Mouse (Mus musculus) lung, postnatal 0 days (tissue): ENCODE measurements around the gene Spata48. TPM values are rescaled to one million over a fixed set of nuclear protein-coding genes. Genes with fewer than 3 reads are reported as not detected.

Source experiments
- ATAC-seq: fragments of 200-750 bp; cut with Nextera tagmentation; 2 replicates; pipeline ENCODE4 v1.8.0; 2017; ENCODE audit warnings: moderate library complexity
- DNase-seq: peaks from one replicate; pipeline ENCODE4 v3.0.0-alpha.2; 2016; ENCODE audit warnings: low spot score
- H3K27ac ChIP-seq: fragments of 300-500 bp; sonication (generic); 2 replicates; pipeline ENCODE4 v1.5.1; 2014; ENCODE audit warnings: antibody characterized with exemption, mild to moderate bottlenecking, low read length, mixed read lengths
- H3K27me3 ChIP-seq: fragments of 300-500 bp; sonication (generic); replicated peaks from 2 replicates; pipeline ENCODE4 v1.6.1; 2014; ENCODE audit warnings: low read length, mixed read lengths; ENCODE audit not compliant: insufficient read depth
- H3K36me3 ChIP-seq: fragments of 300-500 bp; sonication (generic); 2 replicates; pipeline ENCODE4 v1.6.1; 2014; ENCODE audit warnings: low read length, mixed read lengths; ENCODE audit not compliant: insufficient read depth
- H3K4me1 ChIP-seq: fragments of 300-500 bp; sonication (generic); 2 replicates; pipeline ENCODE4 v1.6.1; 2014; ENCODE audit warnings: antibody characterized with exemption, low read depth, low read length, mixed read lengths; ENCODE audit not compliant: insufficient read depth
- H3K4me2 ChIP-seq: fragments of 300-500 bp; sonication (generic); replicated peaks from 2 replicates; pipeline ENCODE4 v1.6.1; 2014; ENCODE audit warnings: low read depth, mild to moderate bottlenecking, low read length, moderate library complexity, mixed read lengths
- H3K4me3 ChIP-seq: fragments of 300-500 bp; sonication (generic); 2 replicates; pipeline ENCODE4 v1.5.1; 2014; ENCODE audit warnings: low read depth, low read length
- H3K9ac ChIP-seq: fragments of 300-500 bp; sonication (generic); replicated peaks from 2 replicates; pipeline ENCODE4 v1.6.1; 2014; ENCODE audit warnings: low read depth, mild to moderate bottlenecking
- H3K9me3 ChIP-seq: fragments of 300-500 bp; sonication (generic); 2 replicates; pipeline ENCODE4 v1.6.1; 2016; ENCODE audit warnings: low read length, mixed read lengths
- CTCF ChIP-seq: IDR thresholded peaks from 2 replicates; pipeline ENCODE4 v1.5.1; 2016; ENCODE audit warnings: antibody characterized with exemption, mild to moderate bottlenecking
- EP300 ChIP-seq: IDR thresholded peaks from 2 replicates; pipeline ENCODE4 v1.6.1; 2016; ENCODE audit warnings: antibody characterized with exemption, mild to moderate bottlenecking, control low read depth
- WGBS: fragments of 180-500 bp; shearing (Covaris S2); extraction: QIAGEN DNeasy Blood & Tissue Kit; methylation state at CpG from one replicate; pipeline ENCODE4 v1.1.7; 2014; 5-methylcytosine and 5-hydroxymethylcytosine counted together
- polyA plus RNA-seq: library from polyadenylated mRNA; unstranded; fragments of >200 nt; fragmentation: Nextera tagmentation; extraction: Ambion mirVana; gene quantifications from 2 replicates; pipeline ENCODE4 v1.2.1, GENCODE M21; 2015

Spata48 gene
- polyA plus RNA-seq, 1 experiment from 2014 or later = 1.6 TPM

- Histone ChIP-seq H3K4me3 (no peak overlapping the region), H3K4me2 (no peak overlapping the region), H3K27me3 (no peaks in the 10 kb centered on the region), H3K4me1 (no peaks in the 10 kb centered on the region), H3K9ac (no peak overlapping the region), H3K36me3 (no peaks in the 10 kb centered on the region), H3K27ac (no peak overlapping the region), H3K9me3 (no peaks in the 10 kb centered on the region)
- DNase-seq = peak; percentile 19
- peak; percentile 17; the same call in 1 of the 2 replicates for ATAC-seq
- TF ChIP-seq CTCF (no peak), EP300 (no peak)
- WGBS = 48% methylated on average over 7 of the region's 7 CpGs
Observed at GRCm38 (mm10) chr11:11564266-11565044, 102.6 kb downstream of the Spata48 start.

Other genes starting within 250 kb of the Spata48 start
- 0.24 and 0.29 TPM in 2 replicates for gene Zpbp, start 314 bp downstream of the Spata48 start, polyA plus RNA-seq
- not detected in 2 replicates for gene 4930512M02Rik, start 165.7 kb downstream of the Spata48 start, polyA plus RNA-seq
- 1.7 TPM in 2 replicates for gene Ikzf1, start 222.9 kb downstream of the Spata48 start, polyA plus RNA-seq